Mouse (Mus musculus) MEL (cell line): ENCODE measurements at regions not wholly inside any gene's neighbourhood (a gene's known extent, or its start where the extent isn't known, plus 50 kb on each side); places are given as distances from the start of the nearest gene placed in this dataset.

ENCODE experiments used
- DNase-seq: peaks from one replicate; pipeline ENCODE4 v3.0.0; 2011; ENCODE audit warnings: low read depth, low spot score
- H3K27ac ChIP-seq: 2 replicates; pipeline ENCODE4 v1.5.1; 2012; ENCODE audit warnings: low read depth, mild to moderate bottlenecking, control low read depth, low read length, moderate library complexity; ENCODE audit not compliant: control insufficient read depth
- H3K27me3 ChIP-seq, 2 experiments: fragments of 150-350 bp in 1 of 2; sonication (generic) in 1 of 2; 2 replicates each; pipeline ENCODE4 v1.6.1; 2012; ENCODE audit warnings: low read length in 2 of 2, mild to moderate bottlenecking in 2 of 2, improper control_type of control experiment in 1 of 2, moderate library complexity in 1 of 2; ENCODE audit not compliant: insufficient read depth in 2 of 2, control insufficient read depth in 1 of 2
- H3K36me3 ChIP-seq, 2 experiments: 2 replicates each; pipeline ENCODE4 v1.6.1; 2012 to 2014; ENCODE audit warnings: low read length in 2 of 2, improper control_type of control experiment in 1 of 2, inconsistent platforms in 1 of 2, mild to moderate bottlenecking in 1 of 2; ENCODE audit not compliant: insufficient read depth in 2 of 2, control insufficient read depth in 1 of 2
- H3K4me1 ChIP-seq, 2 experiments: fragments of 150-350 bp in 1 of 2; sonication (generic) in 1 of 2; 2 replicates each; pipeline ENCODE4 v1.6.1; 2012; ENCODE audit warnings: low read length in 2 of 2, improper control_type of control experiment in 1 of 2, mild to moderate bottlenecking in 1 of 2; ENCODE audit not compliant: insufficient read depth in 2 of 2, control insufficient read depth in 1 of 2
- H3K4me3 ChIP-seq, 2 experiments: fragments of 150-350 bp in 1 of 2; sonication (generic) in 1 of 2; 2 replicates each; pipeline ENCODE4 v1.5.1; 2012; ENCODE audit warnings: low read depth in 2 of 2, low read length in 2 of 2, mild to moderate bottlenecking in 2 of 2, moderate library complexity in 2 of 2, control low read depth in 1 of 2, improper control_type of control experiment in 1 of 2; ENCODE audit not compliant: control insufficient read depth in 1 of 2, insufficient read depth in 1 of 2
- H3K79me2 ChIP-seq: 2 replicates; pipeline ENCODE4 v1.6.1; 2012; ENCODE audit warnings: mild to moderate bottlenecking, low read length, moderate library complexity; ENCODE audit not compliant: control insufficient read depth, poor library complexity, insufficient read depth
- H3K9ac ChIP-seq: 2 replicates; pipeline ENCODE4 v1.6.1; 2012; ENCODE audit warnings: low read depth, mild to moderate bottlenecking, control low read depth, low read length, moderate library complexity; ENCODE audit not compliant: control insufficient read depth, poor library complexity, severe bottlenecking
- H3K9me3 ChIP-seq: fragments of 150-350 bp; sonication (generic); replicated peaks from 2 replicates; pipeline ENCODE4 v1.6.1; 2012; ENCODE audit warnings: mild to moderate bottlenecking, low read length, improper control_type of control experiment, moderate library complexity; ENCODE audit not compliant: insufficient read depth
- BHLHE40 ChIP-seq: IDR thresholded peaks from 2 replicates; pipeline ENCODE4 v1.6.1; 2012; ENCODE audit warnings: low read depth, mild to moderate bottlenecking, inconsistent platforms, low read length, improper control_type of control experiment, borderline replicate concordance
- CHD1 ChIP-seq: IDR thresholded peaks from 2 replicates; pipeline ENCODE4 v1.6.1; 2012; ENCODE audit warnings: low read depth, mild to moderate bottlenecking, inconsistent platforms, low read length, improper control_type of control experiment
- ELF1 ChIP-seq: IDR thresholded peaks from 2 replicates; pipeline ENCODE4 v1.6.1; 2014; ENCODE audit warnings: low read depth, mild to moderate bottlenecking, inconsistent platforms, low read length, improper control_type of control experiment, moderate library complexity
- EP300 ChIP-seq, 2 experiments: IDR thresholded peaks; 2 replicates each; pipeline ENCODE4 v1.6.1; 2011; ENCODE audit warnings: improper control_type of control experiment in 2 of 2, low read length in 2 of 2, low read depth in 1 of 2, mild to moderate bottlenecking in 1 of 2
- HCFC1 ChIP-seq: IDR thresholded peaks from 2 replicates; pipeline ENCODE4 v1.6.1; 2012; ENCODE audit warnings: low read depth, mild to moderate bottlenecking, inconsistent platforms, low read length, improper control_type of control experiment, moderate library complexity
- JUND ChIP-seq: IDR thresholded peaks from 2 replicates; pipeline ENCODE4 v1.6.1; 2011; ENCODE audit warnings: low read depth, mild to moderate bottlenecking, improper control_type of control experiment, low read length
- KAT2A ChIP-seq: conservative IDR thresholded peaks from 2 replicates; pipeline ENCODE4 v1.6.1; 2012; ENCODE audit warnings: low read depth, low read length, improper control_type of control experiment, inconsistent platforms
- MAFK ChIP-seq: IDR thresholded peaks from 2 replicates; pipeline ENCODE4 v1.6.1; 2011; ENCODE audit warnings: low read depth, mild to moderate bottlenecking, low read length, improper control_type of control experiment, borderline replicate concordance
- MAX ChIP-seq: IDR thresholded peaks from 2 replicates; pipeline ENCODE4 v1.6.1; 2011; ENCODE audit warnings: low read length, improper control_type of control experiment
- MAZ ChIP-seq: IDR thresholded peaks from 2 replicates; pipeline ENCODE4 v1.6.1; 2012; ENCODE audit warnings: low read depth, mild to moderate bottlenecking, inconsistent platforms, low read length, improper control_type of control experiment
- MYB ChIP-seq: IDR thresholded peaks from 2 replicates; pipeline ENCODE4 v1.6.1; 2011; ENCODE audit warnings: mild to moderate bottlenecking, low read depth, low read length, improper control_type of control experiment
- NELFE ChIP-seq: IDR thresholded peaks from 2 replicates; pipeline ENCODE4 v1.6.1; 2011; ENCODE audit warnings: low read depth, low read length, improper control_type of control experiment
- POLR2AphosphoS2 ChIP-seq: IDR thresholded peaks from 2 replicates; pipeline ENCODE4 v1.6.1; 2011; ENCODE audit warnings: low read length, improper control_type of control experiment
- POLR2AphosphoS5 ChIP-seq: IDR thresholded peaks from 2 replicates; pipeline ENCODE4 v1.6.1; 2012; ENCODE audit warnings: low read depth, borderline replicate concordance, mild to moderate bottlenecking, inconsistent platforms, low read length, moderate library complexity, mixed read lengths
- RCOR1 ChIP-seq: IDR thresholded peaks from 2 replicates; pipeline ENCODE4 v1.6.1; 2012; ENCODE audit warnings: low read depth, mild to moderate bottlenecking, inconsistent platforms, low read length, improper control_type of control experiment
- SIN3A ChIP-seq: IDR thresholded peaks from 2 replicates; pipeline ENCODE4 v1.6.1; 2012; ENCODE audit warnings: low read length, improper control_type of control experiment, inconsistent platforms
- SMC3 ChIP-seq: IDR thresholded peaks from 2 replicates; pipeline ENCODE4 v1.6.1; 2011; ENCODE audit warnings: low read depth, low read length, improper control_type of control experiment
- TBP ChIP-seq: IDR thresholded peaks from 2 replicates; pipeline ENCODE4 v1.8.0; 2011; ENCODE audit warnings: low read depth, low read length, improper control_type of control experiment
- UBTF ChIP-seq: IDR thresholded peaks from 2 replicates; pipeline ENCODE4 v1.6.1; 2012; ENCODE audit warnings: low read depth, mild to moderate bottlenecking, inconsistent platforms, low read length, improper control_type of control experiment, moderate library complexity, borderline replicate concordance; ENCODE audit not compliant: insufficient read depth
- USF2 ChIP-seq, 2 experiments: IDR thresholded peaks; 2 replicates each; pipeline ENCODE4 v1.6.1; 2011 to 2012; ENCODE audit warnings: improper control_type of control experiment in 2 of 2, low read length in 2 of 2, borderline replicate concordance in 1 of 2, inconsistent platforms in 1 of 2, low read depth in 1 of 2, mild to moderate bottlenecking in 1 of 2; ENCODE audit not compliant: insufficient read depth in 1 of 2
- ZC3H11A ChIP-seq: IDR thresholded peaks from 2 replicates; pipeline ENCODE4 v1.6.1; 2012; ENCODE audit warnings: low read depth, mild to moderate bottlenecking, inconsistent platforms, low read length, improper control_type of control experiment
- ZKSCAN1 ChIP-seq: IDR thresholded peaks from 2 replicates; pipeline ENCODE4 v1.6.1; 2012; ENCODE audit warnings: low read depth, mild to moderate bottlenecking, inconsistent platforms, low read length, improper control_type of control experiment, moderate library complexity

DNA sequence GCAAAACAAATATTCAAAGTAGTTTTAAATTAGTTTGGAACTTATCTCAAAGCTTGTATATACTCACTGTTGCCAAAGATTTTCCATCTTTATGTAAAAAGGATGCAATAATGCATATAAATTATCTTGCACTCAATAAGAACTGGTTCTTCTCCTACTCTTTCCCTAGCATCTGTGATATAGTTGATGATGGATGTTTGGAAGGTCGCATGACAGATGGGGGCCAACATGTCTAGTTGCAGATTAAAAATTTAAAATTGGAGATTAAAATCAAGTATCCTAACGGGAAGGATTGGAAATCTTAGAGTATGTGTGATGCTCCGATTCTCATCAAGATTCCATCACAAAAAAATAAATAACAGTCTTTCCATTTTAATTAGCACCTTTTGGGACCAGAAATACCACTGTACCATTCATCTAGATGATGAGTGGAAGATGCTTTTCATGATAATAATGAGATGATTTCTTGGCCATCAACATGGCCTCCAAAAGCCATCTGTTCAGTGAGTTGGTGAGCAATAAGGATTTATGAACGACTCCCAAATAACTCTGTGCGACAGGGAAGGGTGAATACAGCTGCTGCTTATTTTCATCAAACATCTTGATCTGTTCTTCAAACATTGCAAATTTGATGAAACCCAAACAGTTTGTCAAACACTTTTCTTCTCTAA, 655.9 kb upstream of the Cdh8 start:
- Histone ChIP-seq H3K9me3 (no peaks in the 10 kb centered on the region), H3K4me3 (no peak overlapping the region), H3K27ac (no peak overlapping the region), H3K27me3 (no peaks in the 10 kb centered on the region), H3K9ac (no peak overlapping the region), H3K79me2 (no peaks in the 10 kb centered on the region), H3K36me3 (no peaks in the 10 kb centered on the region)
- TF ChIP-seq JUND (no peak), NELFE (no peak), ELF1 (no peak), RCOR1 (no peak), BHLHE40 (no peak), UBTF (no peak), POLR2AphosphoS5 (no peak), ZC3H11A (no peak), HCFC1 (no peak)
- TF ChIP-seq, all 39 proteins: peak for 0
- no peak for DNase-seq
- H3K4me1 ChIP-seq, result no peaks in the 10 kb centered on the region

DNA sequence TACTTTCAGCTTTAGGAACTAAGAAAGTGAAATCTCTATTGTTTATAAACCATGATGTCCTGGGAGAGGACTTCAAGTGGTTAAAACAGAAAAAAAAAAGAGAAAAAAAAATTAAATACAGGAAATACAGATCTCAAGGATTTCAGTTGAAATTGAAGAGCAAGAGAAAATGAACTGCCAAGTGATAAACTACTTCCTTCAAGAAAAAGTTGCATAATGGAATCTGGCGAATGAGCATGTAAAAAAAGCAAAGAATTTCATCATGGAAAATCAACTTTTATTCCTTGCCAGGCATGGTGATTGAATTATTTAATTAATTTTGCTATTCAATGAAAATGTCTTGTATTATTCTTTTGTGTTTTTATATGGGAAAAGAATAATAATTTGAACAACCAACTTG, 653.5 kb upstream of the Cdh8 start:
- Histone ChIP-seq H3K27me3 (no peaks in the 10 kb centered on the region), H3K36me3 (no peaks in the 10 kb centered on the region), H3K4me3 (no peak overlapping the region), H3K9me3 (no peaks in the 10 kb centered on the region), H3K4me1 (no peaks in the 10 kb centered on the region), H3K9ac (no peak overlapping the region), H3K27ac (no peak overlapping the region), H3K79me2 (no peaks in the 10 kb centered on the region)
- no peak for TF ChIP-seq SIN3A
- TF ChIP-seq MAFK, result no peak
- no peak for TF ChIP-seq MAX
- TF ChIP-seq KAT2A, result no peak
- no peak for TF ChIP-seq BHLHE40
- no peak for TF ChIP-seq MYB
- TF ChIP-seq ZC3H11A, result no peak
- no peak for DNase-seq

DNA sequence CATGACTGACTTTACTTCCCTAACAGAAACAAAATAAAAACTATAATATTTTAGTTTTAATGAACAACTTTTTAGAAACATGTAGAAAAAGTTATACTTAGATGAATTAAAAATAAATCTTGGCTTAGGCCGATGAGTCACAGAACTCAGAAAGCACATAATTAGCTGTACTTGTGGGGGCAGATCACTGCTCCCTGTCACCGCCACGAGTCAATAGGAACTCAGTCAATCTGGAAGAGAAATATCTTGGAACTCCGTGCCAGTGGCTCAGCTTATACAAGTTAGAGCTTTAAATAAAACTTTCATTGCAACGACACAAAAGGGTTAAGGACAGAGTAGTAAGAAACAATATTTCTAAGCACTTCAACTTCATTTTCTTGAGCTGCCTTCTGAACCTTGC, 622.7 kb upstream of the Cdh8 start:
- no peak overlapping the region for H3K27ac ChIP-seq
- TF ChIP-seq HCFC1 (no peak), POLR2AphosphoS2 (no peak), BHLHE40 (no peak), MAFK (no peak), TBP (no peak), ZKSCAN1 (no peak), USF2 (IDR thresholded peaks at IDR 0.05; ENCODE audit: borderline replicate concordance in 1 of 2, insufficient read depth in 1 of 2, low read depth in 1 of 2, low read length in 2 of 2) (no peak), RCOR1 (no peak), MYB (no peak), SMC3 (no peak), JUND (no peak), CHD1 (no peak), EP300 (IDR thresholded peaks at IDR 0.05; ENCODE audit: low read depth in 1 of 2, low read length in 2 of 2) (no peak), MAZ (no peak)
- H3K79me2 ChIP-seq, result no peaks in the 10 kb centered on the region
- no peaks in the 10 kb centered on the region for H3K4me1 ChIP-seq
- H3K9me3 ChIP-seq, result no peaks in the 10 kb centered on the region
- no peak for DNase-seq
- H3K9ac ChIP-seq, result no peak overlapping the region
- no peaks in the 10 kb centered on the region for H3K27me3 ChIP-seq
- H3K4me3 ChIP-seq, result no peak overlapping the region
- H3K36me3 ChIP-seq, result no peaks in the 10 kb centered on the region
